Mouse (Mus musculus): Measurements from ENCODE around the gene Stambp. TPM values are rescaled to one million over a fixed set of nuclear protein-coding genes. Genes with fewer than 3 reads are reported as not detected.

The Stambp gene
- polyA plus RNA-seq, 1 experiment from 2014 or later: 16.5 TPM

GRCm38 (mm10) chr6:83507168-83507546, 65.4 kb downstream of the Stambp start:
- Histone ChIP-seq H3K9me3 (replicated peaks) (no peaks in the 10 kb centered on the region), H3K27ac (peak overlapping the region; percentile 92)
- WGBS: 34% methylated on average over 6 of the region's 6 CpGs

GRCm38 (mm10) chr6:83506258-83507167, 66.0 kb downstream of the Stambp start, which contains the start of gene Dguok:
TSS of gene Dguok (minus strand) at chr6:83506969.
- H3K4me3 ChIP-seq: peak within 1 kb of the TSS; percentile 91
- H3K4me1 ChIP-seq: peaks cover 16% of the 10 kb centered on the region
- H3K9me3 ChIP-seq (replicated peaks): no peaks in the 10 kb centered on the region
- WGBS: under 1% methylated on average over 54 of the region's 54 CpGs
- peaks cover 3% of the 10 kb centered on the region; the same call in 1 of the 2 replicates for H3K36me3 ChIP-seq
- H3K27me3 ChIP-seq (ENCODE audit: low read depth, poor library complexity, severe bottlenecking): no peaks in the 10 kb centered on the region
- DNase-seq (ENCODE audit: low spot score): peak; percentile 98
- peak within 1 kb of the TSS; percentile 92 for H3K27ac ChIP-seq

More at GRCm38 (mm10) chr6:83507168-83507546, 65.4 kb downstream of the Stambp start:
- peak overlapping the region; percentile 91 for H3K4me3 ChIP-seq
- DNase-seq (ENCODE audit: low spot score): peak; percentile 32
- no peaks in the 10 kb centered on the region for H3K27me3 ChIP-seq (ENCODE audit: low read depth, poor library complexity, severe bottlenecking)
- H3K36me3 ChIP-seq: peaks cover 3% of the 10 kb centered on the region; the same call in 1 of the 2 replicates
- H3K4me1 ChIP-seq: peaks cover 16% of the 10 kb centered on the region

DNA sequence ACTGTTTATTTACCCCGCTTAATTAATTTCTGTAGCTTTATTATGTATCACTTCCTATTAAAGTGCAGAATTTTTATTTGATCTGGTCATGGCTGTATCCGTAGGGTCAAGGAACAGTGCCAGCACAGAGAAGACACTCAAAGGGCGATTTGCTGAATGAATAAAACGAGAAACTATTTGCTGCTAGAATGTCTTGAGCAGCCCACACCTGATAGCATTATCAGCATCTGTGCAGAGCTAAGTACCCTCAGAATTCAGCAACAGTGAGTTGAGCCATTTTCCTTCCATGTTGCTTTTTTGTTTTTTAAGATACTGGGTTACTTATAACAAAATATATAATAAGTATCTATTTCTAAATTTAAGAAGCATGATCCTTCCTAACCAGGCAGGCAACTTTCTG, 67.0 kb downstream of the Stambp start:
- peaks cover 16% of the 10 kb centered on the region for H3K4me1 ChIP-seq
- H3K36me3 ChIP-seq: peaks cover 4% of the 10 kb centered on the region; the same call in 1 of the 2 replicates
- no peak overlapping the region for H3K27ac ChIP-seq
- WGBS: 94% methylated on average over 4 of the region's 4 CpGs
- DNase-seq (ENCODE audit: low spot score): no peak
- H3K27me3 ChIP-seq (ENCODE audit: low read depth, poor library complexity, severe bottlenecking): no peaks in the 10 kb centered on the region
- H3K4me3 ChIP-seq: peak overlapping the region; percentile 91
- H3K9me3 ChIP-seq (replicated peaks): no peaks in the 10 kb centered on the region

DNA sequence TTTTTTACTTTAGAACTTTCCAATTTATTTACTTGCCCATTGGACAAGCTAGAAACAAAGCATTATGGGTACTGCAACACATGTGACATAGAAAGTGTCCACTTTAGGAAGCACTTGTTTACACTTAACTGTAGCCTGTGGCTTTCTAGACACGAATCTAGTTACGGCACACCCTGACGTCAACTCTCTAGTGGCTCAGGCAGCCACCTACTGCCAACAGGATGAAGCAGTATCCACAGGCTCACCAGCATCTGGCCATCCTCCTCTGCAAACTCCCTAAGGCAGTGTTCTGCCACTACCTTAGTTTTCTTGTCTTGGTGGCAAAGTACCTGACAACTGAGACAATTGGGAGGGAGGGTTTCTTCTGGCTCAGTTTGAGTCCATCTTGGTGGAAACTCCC, 69.2 kb downstream of the Stambp start:
- WGBS: 87% methylated on average over 3 of the region's 3 CpGs

DNA sequence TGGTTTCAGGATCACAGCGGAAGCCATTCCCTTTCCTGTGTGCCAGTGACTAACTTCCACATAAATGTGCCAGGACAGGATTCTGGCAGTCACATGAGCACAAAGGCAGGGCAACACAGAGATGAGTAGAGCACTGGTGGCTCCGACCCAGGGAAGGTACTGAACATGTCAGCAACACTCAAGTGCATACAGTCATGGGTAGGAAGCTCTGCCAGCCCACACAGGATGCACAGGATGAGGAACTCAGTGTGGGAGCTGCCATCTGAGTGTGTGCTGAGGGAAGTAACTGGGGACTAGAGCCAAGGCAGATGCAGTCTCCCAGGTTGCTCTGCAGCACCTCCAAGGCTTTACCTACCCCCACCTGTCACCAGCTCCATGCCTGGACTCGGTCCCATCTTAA, 69.9 kb downstream of the Stambp start:
- peaks cover 14% of the 10 kb centered on the region for H3K4me1 ChIP-seq
- peaks cover 24% of the 10 kb centered on the region for H3K36me3 ChIP-seq
- no peak for DNase-seq (ENCODE audit: low spot score)
- no peak overlapping the region for H3K27ac ChIP-seq
- H3K4me3 ChIP-seq: no peak overlapping the region
- 82% methylated on average over 3 of the region's 3 CpGs for WGBS
- no peaks in the 10 kb centered on the region for H3K27me3 ChIP-seq (ENCODE audit: low read depth, poor library complexity, severe bottlenecking)
- H3K9me3 ChIP-seq (replicated peaks): no peaks in the 10 kb centered on the region

More for the DNA sequence above, 69.2 kb downstream of the Stambp start:
- H3K27me3 ChIP-seq (ENCODE audit: low read depth, poor library complexity, severe bottlenecking): no peaks in the 10 kb centered on the region
- H3K4me3 ChIP-seq: no peak overlapping the region
- peaks cover 16% of the 10 kb centered on the region for H3K4me1 ChIP-seq
- DNase-seq (ENCODE audit: low spot score): no peak
- H3K9me3 ChIP-seq (replicated peaks): no peaks in the 10 kb centered on the region
- peaks cover 17% of the 10 kb centered on the region; the same call in 1 of the 2 replicates for H3K36me3 ChIP-seq
- H3K27ac ChIP-seq: no peak overlapping the region

GRCm38 (mm10) chr6:83501524-83502310, 70.8 kb downstream of the Stambp start:
- H3K36me3 ChIP-seq: peaks cover 30% of the 10 kb centered on the region
- no peak for DNase-seq (ENCODE audit: low spot score)
- H3K4me3 ChIP-seq: no peak overlapping the region
- H3K4me1 ChIP-seq: peaks cover 8% of the 10 kb centered on the region
- no peak overlapping the region for H3K27ac ChIP-seq
- no peaks in the 10 kb centered on the region for H3K27me3 ChIP-seq (ENCODE audit: low read depth, poor library complexity, severe bottlenecking)
- no peaks in the 10 kb centered on the region for H3K9me3 ChIP-seq (replicated peaks)
- WGBS: 55% methylated on average over 9 of the region's 9 CpGs

- Histone ChIP-seq H3K27ac (no peak overlapping the region), H3K4me3 (no peak overlapping the region), H3K4me1 (0 out of 2 replicates have a peak, but pooled peaks cover 3% of the 10 kb centered on the region), H3K9me3 (replicated peaks) (no peaks in the 10 kb centered on the region), H3K27me3 (ENCODE audit: low read depth, poor library complexity, severe bottlenecking) (no peaks in the 10 kb centered on the region), H3K36me3 (peaks cover 38% of the 10 kb centered on the region)
- WGBS: 61% methylated on average over 3 of the region's 3 CpGs
- DNase-seq (ENCODE audit: low spot score): no peak
Observed at GRCm38 (mm10) chr6:83500462-83500861, 72.1 kb downstream of the Stambp start.

DNA sequence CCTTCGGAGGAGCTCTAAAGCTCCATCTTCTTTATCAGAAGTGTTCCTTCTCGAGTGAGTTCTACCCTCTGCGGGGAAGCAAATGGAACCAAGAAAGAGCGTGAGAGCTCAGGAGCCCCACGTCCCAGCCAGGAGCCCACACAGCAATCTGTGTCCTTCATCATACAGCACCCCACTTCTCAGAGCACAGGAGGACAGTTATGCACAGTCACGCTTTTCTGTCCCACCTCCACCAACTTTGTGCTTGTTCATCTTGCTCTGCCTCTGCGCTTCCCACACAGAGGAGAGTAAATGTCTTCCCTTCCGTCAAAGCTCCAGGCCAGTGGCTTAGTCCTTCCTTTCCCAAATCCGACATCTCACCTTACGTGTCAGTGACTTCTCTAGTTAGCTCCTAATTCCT, 73.5 kb downstream of the Stambp start:
- no peak for DNase-seq (ENCODE audit: low spot score)
- H3K9me3 ChIP-seq (replicated peaks): no peaks in the 10 kb centered on the region
- no peak overlapping the region for H3K4me3 ChIP-seq
- no peaks in the 10 kb centered on the region for H3K27me3 ChIP-seq (ENCODE audit: low read depth, poor library complexity, severe bottlenecking)
- H3K27ac ChIP-seq: no peak overlapping the region
- peaks cover 44% of the 10 kb centered on the region for H3K36me3 ChIP-seq
- WGBS: 92% methylated on average over 10 of the region's 10 CpGs
- no peaks in the 10 kb centered on the region for H3K4me1 ChIP-seq

DNA sequence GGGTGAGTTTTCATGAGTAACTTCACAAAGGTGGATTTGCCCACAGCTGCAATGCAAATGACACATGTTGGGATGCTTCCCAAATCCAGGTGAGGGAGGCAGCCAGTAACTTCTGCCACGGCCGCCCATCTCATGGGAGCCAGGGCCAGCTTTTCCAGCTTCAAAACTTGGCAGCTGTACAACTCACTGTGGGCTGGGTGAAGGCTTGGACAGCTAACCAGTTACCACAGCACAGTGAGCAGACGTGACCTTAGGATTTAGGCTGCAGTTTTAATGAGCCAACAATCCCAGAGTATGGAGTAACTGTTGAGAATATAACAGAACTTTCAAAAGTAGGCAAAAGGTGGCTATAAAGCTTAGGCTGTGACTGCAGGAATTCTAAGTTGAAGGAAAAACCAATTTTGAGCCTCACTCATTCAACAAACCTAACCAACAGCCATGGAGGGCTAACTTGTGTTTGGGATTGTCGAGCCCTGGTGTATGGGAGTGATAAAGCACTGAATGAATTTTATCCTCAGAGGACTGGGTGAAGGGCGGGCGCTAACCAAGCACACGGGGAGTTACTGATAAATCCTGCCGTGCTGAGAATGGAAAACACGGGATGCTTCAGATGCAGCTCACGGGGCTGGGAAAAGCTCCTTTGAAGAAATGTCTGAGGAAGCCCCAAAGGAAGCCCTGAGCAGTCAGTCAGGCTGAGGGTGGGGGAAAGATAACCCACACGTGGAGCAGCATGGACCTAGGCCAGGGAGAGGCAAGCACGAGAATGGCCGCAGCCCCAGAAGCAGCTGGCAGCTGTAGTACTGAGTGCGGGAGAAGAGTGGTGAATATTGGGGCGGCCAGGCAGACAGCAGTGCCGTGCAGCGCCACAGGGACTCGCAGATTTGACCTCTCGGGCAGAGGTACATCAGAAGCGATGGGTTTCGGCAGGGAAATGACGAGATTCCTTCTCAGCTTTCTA, 75.5 kb downstream of the Stambp start:
- 92% methylated on average over 22 of the region's 22 CpGs for WGBS

GRCm38 (mm10) chr6:83496009-83496752, 76.3 kb downstream of the Stambp start:
- 90% methylated on average over 9 of the region's 9 CpGs for WGBS

More for the DNA sequence above, 75.5 kb downstream of the Stambp start:
- no peaks in the 10 kb centered on the region for H3K27me3 ChIP-seq (ENCODE audit: low read depth, poor library complexity, severe bottlenecking)
- no peaks in the 10 kb centered on the region for H3K4me1 ChIP-seq
- no peak overlapping the region for H3K4me3 ChIP-seq
- DNase-seq (ENCODE audit: low spot score): no peak
- peaks cover 53% of the 10 kb centered on the region for H3K36me3 ChIP-seq
- no peaks in the 10 kb centered on the region for H3K9me3 ChIP-seq (replicated peaks)
- H3K27ac ChIP-seq: no peak overlapping the region

More at GRCm38 (mm10) chr6:83496009-83496752, 76.3 kb downstream of the Stambp start:
- H3K4me3 ChIP-seq: no peak overlapping the region
- peaks cover 61% of the 10 kb centered on the region for H3K36me3 ChIP-seq
- no peaks in the 10 kb centered on the region for H3K27me3 ChIP-seq (ENCODE audit: low read depth, poor library complexity, severe bottlenecking)
- H3K4me1 ChIP-seq: no peaks in the 10 kb centered on the region
- no peaks in the 10 kb centered on the region for H3K9me3 ChIP-seq (replicated peaks)
- H3K27ac ChIP-seq: no peak overlapping the region
- DNase-seq (ENCODE audit: low spot score): no peak
